Mouse (Mus musculus) frontal cortex, adult (tissue): ENCODE measurements at regions not wholly inside any gene's neighbourhood (a gene's known extent, or its start where the extent isn't known, plus 50 kb on each side); places are given as distances from the start of the nearest gene placed in this dataset.

Experiments
- ATAC-seq: cut with Nextera tagmentation; 2 replicates; pipeline ENCODE4 v1.9.2; 2017; ENCODE audit warnings: mild to moderate bottlenecking, moderate library complexity, mixed read lengths; ENCODE audit not compliant: low TSS enrichment

GRCm38 (mm10) chr11:7508861-7509260 is 295.1 kb upstream of the Igfbp3 start:
- no peak for ATAC-seq

GRCm38 (mm10) chr11:7506421-7506945 is 292.8 kb upstream of the Igfbp3 start:
- ATAC-seq = no peak

DNA sequence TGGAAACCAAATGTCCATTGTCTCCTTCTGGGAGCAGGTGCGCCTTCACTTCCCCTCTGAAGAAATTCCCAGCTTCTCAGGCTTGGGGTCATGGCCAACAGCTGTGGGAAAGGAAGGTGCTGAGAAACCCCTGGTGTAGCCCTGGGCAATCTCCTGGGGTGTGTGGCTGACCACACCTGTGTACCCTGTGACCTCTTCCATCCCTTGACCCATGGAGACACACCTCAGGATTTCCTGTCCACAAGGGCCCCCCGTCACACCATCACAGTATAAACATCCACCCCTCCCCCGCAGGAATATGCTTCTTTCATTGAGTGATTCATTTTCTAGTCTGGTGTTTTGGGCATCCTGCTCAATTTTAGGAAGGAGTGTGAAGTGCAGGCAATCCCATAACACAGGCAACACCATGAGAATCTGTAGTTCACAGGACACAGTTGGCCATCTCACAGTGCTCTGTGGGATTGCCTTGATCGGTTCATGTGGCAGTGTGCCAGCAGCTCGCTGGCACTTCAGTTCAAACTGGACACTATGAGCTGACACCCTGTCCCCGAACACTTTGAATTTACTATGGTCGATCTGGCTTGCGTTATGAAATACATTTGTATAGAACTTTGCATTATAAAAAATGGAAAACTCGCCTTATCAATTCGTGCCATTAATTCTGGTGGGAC is 291.1 kb upstream of the Igfbp3 start:
- no peak for ATAC-seq

DNA sequence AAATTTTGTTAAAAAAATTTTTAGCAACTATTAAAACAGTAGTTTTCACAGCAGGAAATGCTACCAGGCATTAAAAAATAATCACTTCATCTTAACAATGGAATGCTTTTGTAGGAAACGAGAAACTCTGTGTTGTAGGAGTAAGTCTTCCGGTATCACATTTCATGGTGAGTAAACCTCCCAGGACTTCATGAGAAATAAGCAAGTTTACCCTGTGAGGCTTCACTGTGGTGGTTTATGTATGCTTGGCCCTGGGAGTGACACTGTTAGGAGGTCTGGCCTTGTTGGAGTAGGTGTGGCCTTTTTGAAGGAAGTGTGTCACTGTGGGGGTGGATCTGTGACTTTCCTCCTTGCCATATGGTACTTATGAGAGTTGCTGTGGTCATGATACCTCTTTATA is 289.0 kb upstream of the Igfbp3 start:
- no peak for ATAC-seq

- no peak for ATAC-seq
Measured at GRCm38 (mm10) chr11:7502045-7502444, 288.3 kb upstream of the Igfbp3 start.

- ATAC-seq = no peak
Measured at GRCm38 (mm10) chr11:7497803-7498202, 284.1 kb upstream of the Igfbp3 start.

- ATAC-seq = no peak
Measured at GRCm38 (mm10) chr11:7473832-7474545, 260.3 kb upstream of the Igfbp3 start.

DNA sequence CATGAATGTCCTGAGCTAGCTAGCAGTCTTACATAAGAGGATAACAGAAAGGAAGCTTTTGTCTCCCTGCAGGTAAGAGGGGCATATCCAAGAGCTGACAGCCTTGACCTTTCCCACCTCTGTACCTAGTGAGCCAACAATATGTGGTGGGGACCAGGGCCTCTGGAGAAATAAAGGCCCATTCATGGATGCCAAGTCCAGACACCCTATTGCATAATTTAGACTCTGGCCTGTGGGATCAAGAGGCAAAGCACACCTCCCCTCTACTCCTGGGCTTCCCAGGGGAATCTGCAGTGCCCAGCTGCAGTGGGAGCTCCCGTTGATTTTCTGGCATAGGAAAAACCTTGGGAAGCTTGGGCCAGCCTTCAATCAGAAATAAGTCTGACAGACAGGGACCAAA is 251.8 kb upstream of the Igfbp3 start:
- no peak for ATAC-seq

- ATAC-seq = no peak
Measured at GRCm38 (mm10) chr11:7461956-7462771, 248.4 kb upstream of the Igfbp3 start.

DNA sequence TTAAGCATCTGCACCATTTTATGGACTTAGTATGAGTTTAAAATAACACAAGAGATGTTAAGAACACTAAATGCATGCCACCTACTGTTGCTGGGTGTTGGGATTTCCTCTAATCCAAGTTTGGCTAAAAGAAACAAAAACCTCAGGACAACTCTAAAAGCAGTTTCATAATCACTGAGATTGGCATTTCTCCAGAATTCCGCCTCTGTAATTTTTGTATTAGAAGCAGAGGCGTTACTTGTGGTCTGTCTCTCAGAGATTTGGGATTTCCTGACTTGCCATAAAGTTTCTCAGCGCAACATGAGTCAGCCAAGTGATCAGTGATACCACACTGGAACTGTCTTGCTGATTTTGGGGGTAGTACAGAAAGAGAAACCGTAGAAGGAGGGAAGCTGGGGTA is 238.0 kb upstream of the Igfbp3 start:
- 0 out of 2 replicates have a peak, but pooled peaks have one; percentile 26 for ATAC-seq

GRCm38 (mm10) chr11:7444494-7444893 is 230.8 kb upstream of the Igfbp3 start:
- ATAC-seq = no peak

DNA sequence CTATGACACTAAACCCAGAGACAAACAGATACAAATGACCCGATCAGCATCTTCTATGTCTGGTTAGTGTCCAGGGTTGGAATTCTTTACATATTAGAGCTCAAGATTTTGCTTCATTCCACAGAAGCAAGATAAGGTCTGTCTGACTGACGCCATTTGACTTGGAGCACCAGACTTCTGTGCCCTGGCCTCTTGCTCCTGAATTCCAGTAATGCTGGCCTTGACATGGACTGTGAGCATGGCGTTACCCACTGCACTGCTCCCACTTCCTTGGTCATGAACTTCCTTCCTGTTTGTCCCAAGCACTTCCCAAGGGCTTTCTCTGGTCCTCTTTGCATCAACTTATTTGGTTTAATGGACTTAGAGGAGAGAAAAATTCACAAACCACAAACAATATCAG is 225.6 kb upstream of the Igfbp3 start:
- no peak for ATAC-seq

- no peak for ATAC-seq
Measured at GRCm38 (mm10) chr11:7434591-7434990, 220.9 kb upstream of the Igfbp3 start.

GRCm38 (mm10) chr11:7427771-7428170 is 214.0 kb upstream of the Igfbp3 start:
- ATAC-seq = no peak

DNA sequence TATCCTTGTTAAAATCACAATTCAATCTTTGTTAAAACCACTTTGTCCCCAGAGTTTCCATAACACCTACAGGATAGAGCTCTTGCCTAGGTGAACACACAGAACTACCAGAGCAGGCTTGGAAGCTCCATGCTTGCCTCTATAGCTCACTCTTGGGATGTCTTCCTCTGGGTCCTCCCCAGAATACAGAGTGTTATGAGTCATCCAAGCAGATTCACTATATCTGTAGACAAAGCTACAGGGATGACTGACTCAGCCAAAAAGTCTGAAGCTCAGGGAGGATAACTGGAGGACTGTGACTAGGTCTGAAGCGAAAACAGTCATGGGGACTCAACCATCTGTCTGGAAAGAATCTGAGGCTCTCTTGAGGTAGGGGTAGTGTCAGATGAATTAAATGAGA is 211.5 kb upstream of the Igfbp3 start:
- ATAC-seq = peak; percentile 77

DNA sequence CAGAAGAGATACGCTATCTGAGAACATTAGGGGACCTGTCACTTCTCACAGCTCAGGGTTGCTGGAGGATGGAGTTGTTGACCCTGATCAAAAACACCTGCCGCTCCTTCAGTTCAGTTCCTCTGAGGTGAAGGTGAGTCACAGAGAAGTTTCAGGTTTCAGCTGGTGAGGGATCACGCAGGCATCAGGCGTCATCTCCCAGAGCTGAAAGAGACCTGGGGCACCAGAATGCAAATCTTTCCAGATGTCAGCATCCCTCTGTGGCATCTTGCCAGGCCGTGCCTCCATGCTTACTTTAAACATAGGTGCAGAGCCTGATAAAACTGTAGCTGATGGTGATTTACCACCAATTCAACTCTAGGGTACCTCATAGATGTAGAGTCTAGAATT is 210.4 kb upstream of the Igfbp3 start:
- no peak for ATAC-seq

DNA sequence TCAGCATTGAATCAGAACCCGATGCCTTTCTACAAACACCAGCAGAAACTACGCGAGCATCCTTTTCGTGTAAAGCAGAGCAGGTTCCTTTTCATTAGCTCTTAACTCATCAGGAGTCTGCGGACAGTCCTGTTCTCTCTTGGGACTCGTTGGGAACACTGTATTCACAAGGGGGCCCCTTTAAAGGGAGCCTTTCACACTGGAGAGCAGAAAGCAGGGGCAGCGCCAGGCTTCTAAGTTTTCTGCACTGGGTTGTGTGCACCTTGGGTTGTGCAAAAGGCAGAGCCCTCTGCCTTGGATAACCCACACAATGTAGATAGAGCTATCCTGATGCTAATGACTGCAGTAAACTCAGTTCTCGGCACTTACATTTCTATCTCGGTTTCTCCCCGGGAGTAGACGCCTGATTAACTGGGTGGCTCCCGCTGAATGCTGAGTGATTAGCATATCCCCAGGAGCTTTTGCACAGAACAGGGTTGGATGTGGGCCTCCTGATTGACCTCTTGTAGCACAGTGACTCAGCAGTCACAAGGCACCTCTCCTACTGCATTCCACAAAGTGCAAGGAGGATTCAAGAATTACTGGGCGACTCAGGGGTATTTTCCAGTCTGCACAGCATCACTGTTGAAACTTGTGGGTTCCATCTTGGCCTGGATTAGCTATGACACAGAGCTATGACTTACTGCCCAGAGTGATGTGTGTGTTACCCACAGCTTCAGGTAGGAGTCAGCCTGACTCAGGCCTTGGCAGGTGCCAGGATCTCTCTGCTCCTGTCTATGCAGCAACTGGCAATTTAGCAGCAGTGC is 209.8 kb upstream of the Igfbp3 start:
- ATAC-seq = peak; percentile 41; the same call in 1 of the 2 replicates

- ATAC-seq = no peak
Measured at GRCm38 (mm10) chr11:7412631-7413030, 198.9 kb upstream of the Igfbp3 start.

DNA sequence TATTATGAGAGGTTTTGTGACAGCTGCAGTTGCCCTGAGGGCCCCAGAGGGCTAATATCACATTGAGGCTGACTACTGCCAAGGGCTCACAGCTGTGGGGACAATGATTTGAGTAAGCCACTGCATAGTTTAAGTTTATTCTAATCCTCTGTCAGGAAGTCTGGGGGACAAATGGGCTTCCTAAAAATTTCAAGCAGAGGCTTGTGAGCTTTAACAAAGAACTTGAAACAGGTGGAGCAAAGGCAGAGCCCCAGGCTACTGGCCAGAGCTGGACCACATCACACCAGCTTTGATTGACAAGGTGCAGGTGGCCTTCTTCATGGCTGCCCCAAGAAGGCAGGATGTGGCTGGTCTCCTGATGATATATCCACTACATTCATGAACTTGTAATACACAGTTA is 195.3 kb upstream of the Igfbp3 start:
- no peak for ATAC-seq

- ATAC-seq = no peak
Measured at GRCm38 (mm10) chr11:7404666-7405065, 190.9 kb upstream of the Igfbp3 start.

DNA sequence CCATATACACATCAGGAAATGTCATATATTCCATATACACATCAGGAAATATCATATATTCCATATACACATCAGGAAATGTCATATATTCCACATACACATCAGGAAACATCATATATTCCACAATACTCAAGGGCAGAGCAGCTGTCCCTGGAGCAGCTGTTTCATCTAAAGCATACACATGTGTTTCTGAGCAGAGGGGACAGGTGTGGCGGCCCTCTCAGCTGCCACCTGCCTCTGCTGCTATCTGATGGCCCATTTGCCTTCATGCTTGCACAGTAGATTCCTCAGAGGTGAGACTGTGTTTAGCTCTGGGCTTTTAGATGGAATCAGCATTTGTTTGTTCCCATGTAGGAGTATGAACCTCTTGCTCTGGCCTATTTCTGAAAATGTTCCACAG is 158.1 kb upstream of the Igfbp3 start:
- no peak for ATAC-seq

DNA sequence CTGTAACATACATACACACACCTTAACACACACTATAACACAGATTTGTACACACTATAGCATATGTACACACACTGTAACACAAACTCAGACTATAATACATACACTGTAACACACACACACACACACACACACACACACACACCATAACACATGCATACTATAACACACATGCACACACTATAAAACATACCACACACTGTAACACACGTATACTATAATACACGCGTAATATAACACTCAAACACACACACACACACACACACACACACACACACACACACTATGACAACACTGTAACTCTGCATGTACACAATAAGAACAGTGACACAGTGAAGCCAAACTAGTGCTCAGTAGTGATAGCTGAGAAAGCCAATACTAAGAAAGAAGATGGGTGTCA is 147.7 kb upstream of the Igfbp3 start:
- ATAC-seq = no peak
